9 mouse cellular contexts compared by ENCODE assay signal in genomic region chr2:91651458-91652258, GRCm38 (mm10). TPM values are rescaled to one million over a fixed set of nuclear protein-coding genes. Genes with fewer than 3 reads are reported as not detected.
DNase-seq lines count a peak whose midpoint lies in the region; ATAC-seq and TF ChIP-seq lines count a peak whose summit lies in the region.
"Had no signal": no experiment of that assay in that cellular context is flagged by ENCODE, and none has a peak within 500 bp of the region (broad histone marks: within the 10 kb centered on the region; RNA-seq: fewer than 3 reads in every experiment).

No protein-coding gene starts in this region.

- H3K79me2 ChIP-seq in heart, adult 2 months (replicated peaks; ENCODE audit: control insufficient read depth, insufficient read depth, low read length) = 0 out of 2 replicates have a peak, but pooled peaks cover 2% of the 10 kb centered on the region

- peaks cover 34% of the 10 kb centered on the region for H3K36me3 ChIP-seq in heart, postnatal 0 days (replicated peaks; ENCODE audit: control insufficient read depth, insufficient read depth, low read length)
- H3K36me3 ChIP-seq in heart, adult 2 months (ENCODE audit: control insufficient read depth, insufficient read depth, low read length) = no peaks in the 10 kb centered on the region
- peaks cover 55% of the 10 kb centered on the region for H3K36me3 ChIP-seq in neural tube, embryonic 13.5 days
- H3K36me3 ChIP-seq in kidney, postnatal 0 days (ENCODE audit: insufficient read depth, low read length) = peaks cover 34% of the 10 kb centered on the region

- no peak overlapping the region; the same call in 1 of the 2 replicates for H3K9ac ChIP-seq in heart, postnatal 0 days (replicated peaks; ENCODE audit: low read depth, low read length)
- no peak overlapping the region for H3K9ac ChIP-seq in heart, adult 2 months (ENCODE audit: low read depth, low read length)
- peak overlapping the region; percentile 31; the same call in 1 of the 2 replicates for H3K9ac ChIP-seq in neural tube, embryonic 13.5 days
- no peak overlapping the region for H3K9ac ChIP-seq in kidney, postnatal 0 days (ENCODE audit: low read depth, low read length)

- 61% methylated on average over 14 of the region's 14 CpGs for WGBS in heart, postnatal 0 days
- WGBS in heart, adult 2 months = 59% methylated on average over 14 of the region's 14 CpGs
- 89% methylated on average over 14 of the region's 14 CpGs for whole genome bisulfite sequencing in neural tube, embryonic 13.5 days
- 56% methylated on average over 14 of the region's 14 CpGs for WGBS in kidney, postnatal 0 days

- H3K9me3 ChIP-seq in heart, postnatal 0 days (replicated peaks; ENCODE audit: control insufficient read depth, low read length) = no peaks in the 10 kb centered on the region
- no peaks in the 10 kb centered on the region for H3K9me3 ChIP-seq in neural tube, embryonic 13.5 days
- no peaks in the 10 kb centered on the region for H3K9me3 ChIP-seq in kidney, postnatal 0 days (replicated peaks; ENCODE audit: low read length)

- no peak for ATAC-seq in heart, postnatal 0 days (ENCODE audit: insufficient read depth, low read depth)
- no peak for ATAC-seq in neural tube, embryonic 13.5 days (ENCODE audit: low read depth)
- no peak for ATAC-seq in kidney, postnatal 0 days (replicated peaks; ENCODE audit: low FRiP score, low read depth)

- no peak for TF ChIP-seq EP300 in heart, postnatal 0 days (IDR thresholded peaks at IDR 0.05; ENCODE audit: low read depth)
- TF ChIP-seq EP300 in heart, adult 2 months (IDR thresholded peaks at IDR 0.05; ENCODE audit: insufficient read depth, low read depth, low read length) = no peak

- DNase-seq in heart, postnatal 0 days (ENCODE audit: low spot score) = no peak
- DNase-seq in heart, adult 2 months = no peak
- no peak for DNase-seq in neural tube, embryonic 10.5 days (ENCODE audit: extremely low spot score, low spot score)
- peak; percentile 51 for DNase-seq in kidney, postnatal 0 days (ENCODE audit: low spot score)
- DNase-seq in yolk sac, embryonic 10.5 days (ENCODE audit: low spot score) = peak; percentile 52
- no peak for DNase-seq in cerebellum, adult 18-20 months
- DNase-seq: cerebellum, adult 11-12 months had no signal

- H3K4me1 ChIP-seq in heart, postnatal 0 days (ENCODE audit: control insufficient read depth, insufficient read depth) = peaks cover 50% of the 10 kb centered on the region
- peaks cover 9% of the 10 kb centered on the region for H3K4me1 ChIP-seq in heart, adult 2 months (ENCODE audit: control insufficient read depth, insufficient read depth, low read length)
- peaks cover 46% of the 10 kb centered on the region for H3K4me1 ChIP-seq in neural tube, embryonic 13.5 days (replicated peaks)
- H3K4me1 ChIP-seq in kidney, postnatal 0 days (replicated peaks; ENCODE audit: insufficient read depth, low read length) = peaks cover 12% of the 10 kb centered on the region; the same call in 1 of the 2 replicates

- H3K27ac ChIP-seq in heart, postnatal 0 days (ENCODE audit: low read depth) = peak overlapping the region; percentile 64; the same call in 1 of the 2 replicates
- H3K27ac ChIP-seq in heart, adult 2 months = no peak overlapping the region
- H3K27ac ChIP-seq in neural tube, embryonic 13.5 days (replicated peaks) = no peak overlapping the region
- peak overlapping the region; percentile 60 for H3K27ac ChIP-seq in kidney, postnatal 0 days

- no peak overlapping the region for H3K4me3 ChIP-seq in heart, postnatal 0 days (ENCODE audit: low read depth, low read length)
- H3K4me3 ChIP-seq in heart, adult 2 months = no peak overlapping the region
- H3K4me3 ChIP-seq in neural tube, embryonic 13.5 days = no peak overlapping the region
- H3K4me3 ChIP-seq in kidney, postnatal 0 days (replicated peaks; ENCODE audit: low read depth, low read length) = no peak overlapping the region

- no peak for TF ChIP-seq POLR2A in heart, adult 2 months (IDR thresholded peaks at IDR 0.05; ENCODE audit: insufficient read depth, low read depth, low read length)

- intact Hi-C loops in heart, adult 2 months (cut with DNase I) = no loop called here

- H3K27me3 ChIP-seq in heart, postnatal 0 days (ENCODE audit: control insufficient read depth, insufficient read depth, low read length) = no peaks in the 10 kb centered on the region
- no peaks in the 10 kb centered on the region for H3K27me3 ChIP-seq in heart, adult 2 months (ENCODE audit: control insufficient read depth, insufficient read depth, low read length)
- no peaks in the 10 kb centered on the region for H3K27me3 ChIP-seq in neural tube, embryonic 13.5 days
- H3K27me3 ChIP-seq in kidney, postnatal 0 days (ENCODE audit: insufficient read depth, low read length) = no peaks in the 10 kb centered on the region

- no peak for TF ChIP-seq CTCF in heart, postnatal 0 days (IDR thresholded peaks at IDR 0.05; ENCODE audit: low read depth)
- TF ChIP-seq CTCF in heart, adult 2 months (IDR thresholded peaks at IDR 0.05) = no peak
- no peak for TF ChIP-seq CTCF in kidney, postnatal 0 days (IDR thresholded peaks at IDR 0.05; ENCODE audit: low read depth)

- peak overlapping the region; percentile 29; the same call in 1 of the 2 replicates for H3K4me2 ChIP-seq in heart, postnatal 0 days (ENCODE audit: low read depth, low read length)
- peak overlapping the region; percentile 86; the same call in 1 of the 2 replicates for H3K4me2 ChIP-seq in neural tube, embryonic 13.5 days
- H3K4me2 ChIP-seq in kidney, postnatal 0 days (ENCODE audit: low read length) = peak overlapping the region; percentile 92

RNA-seq across cellular contexts. Expression of gene Arhgap1, which starts 2.0 kb away (rescaled TPM):
- 85.7 and 109 TPM in 2 replicates for total RNA-seq in heart, postnatal 0 days (2014; rRNA removed; ENCODE audit: low replicate concordance)
- 73.9 and 76.5 TPM in 2 replicates for polyA plus RNA-seq in heart, postnatal 0 days (2015; fragmentation: Nextera tagmentation; extraction: Ambion mirVana)
- 10 to 100 TPM; 18.6 to 20.7 TPM for total RNA-seq in heart, adult 2 months (2021)
- 39.0 and 39.7 TPM in 2 replicates for polyA plus RNA-seq in heart, adult 2 months (2012; rRNA removed)
- polyA plus RNA-seq in neural tube, embryonic 13.5 days (2015; fragmentation: Nextera tagmentation; extraction: Ambion mirVana) = 87.2 and 90.6 TPM in 2 replicates
- polyA plus RNA-seq in kidney, postnatal 0 days (2015; fragmentation: Nextera tagmentation; extraction: Ambion mirVana) = 111 and 114 TPM in 2 replicates

RNA-seq across cellular contexts. Expression of gene Zfp408, which starts 2.1 kb away (rescaled TPM):
- total RNA-seq in heart, postnatal 0 days (2014; rRNA removed; ENCODE audit: low replicate concordance) = 11.1 and 17.4 TPM in 2 replicates
- 3.6 and 4.0 TPM in 2 replicates for polyA plus RNA-seq in heart, postnatal 0 days (2015; fragmentation: Nextera tagmentation; extraction: Ambion mirVana)
- total RNA-seq in heart, adult 2 months (2021) = 1 to 10 TPM; 4.0 to 4.2 TPM
- 5.3 and 6.2 TPM in 2 replicates for polyA plus RNA-seq in heart, adult 2 months (2012; rRNA removed)
- 11.3 and 12.9 TPM in 2 replicates for polyA plus RNA-seq in neural tube, embryonic 13.5 days (2015; fragmentation: Nextera tagmentation; extraction: Ambion mirVana)
- polyA plus RNA-seq in kidney, postnatal 0 days (2015; fragmentation: Nextera tagmentation; extraction: Ambion mirVana) = 4.6 and 5.3 TPM in 2 replicates

RNA-seq across cellular contexts. Expression of gene F2, which starts 15.4 kb away (rescaled TPM):
- 0.08 and 1.1 TPM in 2 replicates for total RNA-seq in heart, postnatal 0 days (2014; rRNA removed; ENCODE audit: low replicate concordance)
- 0.12 TPM in 1 of 2 replicates, not detected in the other for polyA plus RNA-seq in heart, postnatal 0 days (2015; fragmentation: Nextera tagmentation; extraction: Ambion mirVana)
- not detected for total RNA-seq in heart, adult 2 months (2021)
- 0.53 TPM in 1 of 2 replicates, not detected in the other for polyA plus RNA-seq in heart, adult 2 months (2012; rRNA removed)
- 0.20 and 0.34 TPM in 2 replicates for polyA plus RNA-seq in neural tube, embryonic 13.5 days (2015; fragmentation: Nextera tagmentation; extraction: Ambion mirVana)
- polyA plus RNA-seq in kidney, postnatal 0 days (2015; fragmentation: Nextera tagmentation; extraction: Ambion mirVana) = 0.05 and 0.40 TPM in 2 replicates
- total RNA-seq: layer of hippocampus, adult 18-20 months had no signal

RNA-seq across cellular contexts. Expression of gene Atg13, which starts 58.7 kb away (rescaled TPM):
- 18.2 and 30.6 TPM in 2 replicates for total RNA-seq in heart, postnatal 0 days (2014; rRNA removed; ENCODE audit: low replicate concordance)
- 19.8 and 21.2 TPM in 2 replicates for polyA plus RNA-seq in heart, postnatal 0 days (2015; fragmentation: Nextera tagmentation; extraction: Ambion mirVana)
- total RNA-seq in heart, adult 2 months (2021) = 10 to 100 TPM; 43.1 to 54.1 TPM
- polyA plus RNA-seq in heart, adult 2 months (2012; rRNA removed) = 66.4 and 87.7 TPM in 2 replicates
- 36.0 and 36.2 TPM in 2 replicates for polyA plus RNA-seq in neural tube, embryonic 13.5 days (2015; fragmentation: Nextera tagmentation; extraction: Ambion mirVana)
- 20.8 and 22.3 TPM in 2 replicates for polyA plus RNA-seq in kidney, postnatal 0 days (2015; fragmentation: Nextera tagmentation; extraction: Ambion mirVana)

RNA-seq across cellular contexts. Expression of gene Harbi1, which starts 59.0 kb away (rescaled TPM):
- 6.3 and 27.6 TPM in 2 replicates for total RNA-seq in heart, postnatal 0 days (2014; rRNA removed; ENCODE audit: low replicate concordance)
- polyA plus RNA-seq in heart, postnatal 0 days (2015; fragmentation: Nextera tagmentation; extraction: Ambion mirVana) = 10.0 and 11.1 TPM in 2 replicates
- total RNA-seq in heart, adult 2 months (2021) = 1 to 10 TPM; 7.1 to 8.5 TPM
- 3.2 and 3.9 TPM in 2 replicates for polyA plus RNA-seq in heart, adult 2 months (2012; rRNA removed)
- polyA plus RNA-seq in neural tube, embryonic 13.5 days (2015; fragmentation: Nextera tagmentation; extraction: Ambion mirVana) = 19.5 and 22.4 TPM in 2 replicates
- polyA plus RNA-seq in kidney, postnatal 0 days (2015; fragmentation: Nextera tagmentation; extraction: Ambion mirVana) = 16.1 and 17.2 TPM in 2 replicates

Comparison
In these comparisons a context has a peak if more than half of its experiments do, and no peak if none do; other contexts are left out.
1. H3K27ac ChIP-seq: peak in heart, postnatal 0 days (single experiment) and kidney, postnatal 0 days (single experiment); none in heart, adult 2 months (single experiment) and neural tube, embryonic 13.5 days (single experiment).
2. DNase-seq: peak in kidney, postnatal 0 days (single experiment) and yolk sac, embryonic 10.5 days (single experiment); none in heart, postnatal 0 days (single experiment), heart, adult 2 months (0 of 2), neural tube, embryonic 10.5 days (single experiment) and cerebellum, adult 18-20 months (0 of 2).
3. H3K4me2 ChIP-seq: peak in every context shown above with its lines; median percentile 92 in kidney, postnatal 0 days; 86 in neural tube, embryonic 13.5 days; 29 in heart, postnatal 0 days.